Mouse (Mus musculus) limb, embryonic 14.5 days (tissue): Measurements from ENCODE around the gene Nfs1. TPM values are rescaled to one million over a fixed set of nuclear protein-coding genes. Genes with fewer than 3 reads are reported as not detected.
"Not testable (repeated sequence)": the region's sequence is repeated elsewhere in the genome, so short reads cannot be mapped to it uniquely, and the experiment has no call there.

Source experiments
- ATAC-seq: fragments of 200-750 bp; cut with Nextera tagmentation; 2 replicates; pipeline ENCODE4 v1.8.0; 2017; ENCODE audit warnings: low read depth, moderate number of reproducible peaks, moderate TSS enrichment; ENCODE audit not compliant: low FRiP score
- DNase-seq: peaks from one replicate; pipeline ENCODE4 v3.0.0-alpha.2; 2015; ENCODE audit warnings: low spot score
- H3K27ac ChIP-seq: fragments of 300-500 bp; sonication (generic); replicated peaks from 2 replicates; pipeline ENCODE4 v1.5.1; 2014; ENCODE audit warnings: low read depth, mild to moderate bottlenecking, low read length, moderate library complexity, mixed read lengths
- H3K27me3 ChIP-seq: fragments of 300-500 bp; sonication (generic); 2 replicates; pipeline ENCODE4 v1.6.1; 2014; ENCODE audit warnings: low read length, mixed read lengths; ENCODE audit not compliant: control insufficient read depth, insufficient read depth
- H3K36me3 ChIP-seq: fragments of 300-500 bp; sonication (generic); 2 replicates; pipeline ENCODE4 v1.6.1; 2014; ENCODE audit warnings: mild to moderate bottlenecking, low read length, moderate library complexity, mixed read lengths; ENCODE audit not compliant: control insufficient read depth, insufficient read depth
- H3K4me1 ChIP-seq: fragments of 300-500 bp; sonication (generic); 2 replicates; pipeline ENCODE4 v1.6.1; 2014; ENCODE audit warnings: antibody characterized with exemption, low read length, mixed read lengths; ENCODE audit not compliant: control insufficient read depth, insufficient read depth
- H3K4me2 ChIP-seq: fragments of 300-500 bp; sonication (generic); replicated peaks from 2 replicates; pipeline ENCODE4 v1.6.1; 2014; ENCODE audit warnings: low read depth, mild to moderate bottlenecking, low read length, moderate library complexity; ENCODE audit not compliant: severe bottlenecking
- H3K4me3 ChIP-seq: fragments of 300-500 bp; sonication (generic); replicated peaks from 2 replicates; pipeline ENCODE4 v1.5.1; 2014; ENCODE audit warnings: low read length
- H3K9ac ChIP-seq: fragments of 300-500 bp; sonication (generic); 2 replicates; pipeline ENCODE4 v1.6.1; 2014; ENCODE audit warnings: mild to moderate bottlenecking, low read depth, low read length, moderate library complexity; ENCODE audit not compliant: severe bottlenecking
- H3K9me3 ChIP-seq: fragments of 300-500 bp; sonication (generic); 2 replicates; pipeline ENCODE4 v1.6.1; 2016; ENCODE audit warnings: low read length; ENCODE audit not compliant: control insufficient read depth
- POLR2A ChIP-seq: fragments of 200-500 bp; IDR thresholded peaks from 2 replicates; pipeline ENCODE4 v1.8.0; 2012; ENCODE audit warnings: inconsistent platforms, mild to moderate bottlenecking, moderate library complexity, borderline replicate concordance; ENCODE audit not compliant: insufficient read depth, insufficient read length; ENCODE audit errors: extremely low read depth
- WGBS: fragments of 180-500 bp; shearing (Covaris S2); extraction: QIAGEN DNeasy Blood & Tissue Kit; methylation state at CpG from one replicate; pipeline ENCODE4 v1.1.7; 2014; 5-methylcytosine and 5-hydroxymethylcytosine counted together
- polyA plus RNA-seq, 2 experiments: library from polyadenylated mRNA; depleted of rRNA in 1 of 2; stranded (reverse) in 1 of 2; unstranded in 1 of 2; fragments of >200 nt; fragmentation: Nextera tagmentation in 1 of 2; extraction: Ambion mirVana in 1 of 2; gene quantifications; 2 replicates each; pipeline versions ENCODE4 v1.2.1 to v1.2.3; 2012 to 2014

Gene Nfs1
- polyA plus RNA-seq, 2 experiments, result 36.6 to 39.0 TPM

DNA sequence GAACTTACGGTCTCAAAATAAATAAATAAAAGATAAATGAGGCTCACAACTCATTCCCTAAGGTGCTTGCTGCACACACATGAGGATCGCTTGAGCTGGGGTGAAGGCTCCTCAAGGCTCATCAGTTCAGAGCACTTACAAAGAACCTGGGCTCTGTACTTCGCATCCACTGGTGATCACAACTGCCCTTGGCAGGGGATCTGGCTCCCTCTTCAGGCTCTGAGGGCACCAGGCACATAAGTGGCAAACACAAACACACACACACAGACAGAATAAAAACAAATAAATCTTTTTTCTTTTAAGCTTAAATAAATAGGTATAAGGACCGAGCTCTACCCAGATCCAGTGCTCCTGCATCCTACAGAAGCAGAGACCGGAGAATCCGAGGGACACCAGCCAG lies 8.3 kb downstream of the Nfs1 start:
- Histone ChIP-seq H3K27me3 (no peaks in the 10 kb centered on the region), H3K4me1 (no peaks in the 10 kb centered on the region), H3K4me2 (no peak overlapping the region), H3K4me3 (no peak overlapping the region), H3K9me3 (no peaks in the 10 kb centered on the region), H3K36me3 (no peaks in the 10 kb centered on the region), H3K9ac (no peak overlapping the region), H3K27ac (no peak overlapping the region)
- no peak for ATAC-seq
- WGBS, result 91% methylated on average over 6 of the region's 6 CpGs
- TF ChIP-seq POLR2A, result no peak
- DNase-seq, result no peak

DNA sequence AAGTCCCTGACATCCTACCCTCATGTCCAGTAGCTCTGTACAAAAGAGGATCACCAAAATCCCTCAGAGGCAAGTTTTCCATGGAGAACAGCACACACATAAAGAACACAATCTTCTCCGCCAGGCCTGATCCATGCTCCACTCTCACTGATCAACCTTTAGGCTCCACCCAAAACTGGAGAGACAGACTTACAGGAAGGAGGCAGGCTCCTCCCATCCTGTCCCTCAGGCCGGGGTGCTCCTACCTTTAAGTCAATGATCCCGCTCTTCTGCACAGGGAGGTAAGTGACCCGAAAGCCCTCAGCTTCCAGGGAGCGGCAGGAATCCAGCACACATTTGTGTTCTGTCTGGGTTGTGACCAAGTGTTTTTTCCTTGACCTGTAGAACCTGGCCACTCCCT lies 9.8 kb downstream of the Nfs1 start:
- Histone ChIP-seq H3K27ac (no peak overlapping the region), H3K27me3 (no peaks in the 10 kb centered on the region), H3K4me2 (no peak overlapping the region), H3K4me3 (no peak overlapping the region), H3K4me1 (no peaks in the 10 kb centered on the region), H3K36me3 (no peaks in the 10 kb centered on the region), H3K9me3 (no peaks in the 10 kb centered on the region), H3K9ac (no peak overlapping the region)
- WGBS, result 92% methylated on average over 5 of the region's 5 CpGs
- no peak for TF ChIP-seq POLR2A
- no peak for ATAC-seq
- DNase-seq, result no peak

DNA sequence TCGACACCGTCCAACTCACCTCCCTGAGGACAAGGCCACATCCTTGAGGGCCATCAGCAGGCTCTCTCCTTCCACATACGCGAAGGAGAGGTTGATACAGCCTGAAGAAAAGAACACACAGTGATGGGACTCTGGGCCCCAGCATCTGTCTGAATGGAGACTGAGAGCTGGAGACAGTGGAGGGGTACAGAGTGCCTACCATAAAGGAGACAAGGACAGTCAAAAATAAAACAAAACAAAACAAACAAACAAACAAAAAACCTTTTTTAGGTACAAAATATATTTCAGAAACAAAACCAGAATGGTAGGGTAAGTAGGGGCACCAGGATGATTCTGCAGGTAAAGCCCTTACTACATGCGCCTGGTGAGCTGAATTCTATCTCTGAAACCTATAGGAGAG lies 17.0 kb downstream of the Nfs1 start, which contains the start of gene Gm28036:
TSS of gene Gm28036 (minus strand) at position 101 of the 400 bp plus-strand sequence.
- TF ChIP-seq POLR2A, result no peak
- no peak for ATAC-seq
- no peak within 1 kb of the TSS for H3K4me3 ChIP-seq
- no peak within 1 kb of the TSS for H3K4me2 ChIP-seq
- H3K36me3 ChIP-seq, result peaks cover 31% of the 10 kb centered on the region
- H3K27me3 ChIP-seq, result no peaks in the 10 kb centered on the region
- no peak within 1 kb of the TSS for H3K27ac ChIP-seq
- no peaks in the 10 kb centered on the region for H3K9me3 ChIP-seq
- no peak within 1 kb of the TSS for H3K9ac ChIP-seq
- H3K4me1 ChIP-seq, result no peaks in the 10 kb centered on the region
- 96% methylated on average over 5 of the region's 5 CpGs for WGBS
- DNase-seq, result no peak

DNA sequence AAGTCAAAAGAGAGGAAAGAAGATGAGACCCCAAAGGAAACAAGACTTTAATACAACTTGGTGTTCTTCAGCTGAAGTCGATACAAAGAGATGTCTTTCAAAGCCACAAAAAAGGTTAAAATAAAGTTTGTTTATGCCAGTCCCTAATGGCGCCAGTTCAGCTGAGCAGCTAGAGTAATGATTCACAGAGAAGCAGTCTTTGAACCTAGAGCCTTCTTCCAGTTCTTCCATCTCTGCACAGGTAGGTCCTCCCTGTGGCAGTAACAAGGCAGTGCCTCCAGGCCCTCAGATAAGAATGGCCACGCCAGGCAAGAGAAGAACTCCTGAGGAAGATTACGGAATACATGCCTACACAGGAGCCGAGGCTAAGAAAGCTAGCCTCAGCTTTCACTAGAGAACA lies 20.3 kb downstream of the Nfs1 start:
- no peak overlapping the region for H3K27ac ChIP-seq
- TF ChIP-seq POLR2A, result no peak
- WGBS, result 91% methylated on average over 5 of the region's 5 CpGs
- peaks cover 29% of the 10 kb centered on the region for H3K36me3 ChIP-seq
- DNase-seq (no peak), ATAC-seq (no peak)
- H3K4me3 ChIP-seq, result no peak overlapping the region
- H3K4me1 ChIP-seq, result no peaks in the 10 kb centered on the region
- no peak overlapping the region for H3K9ac ChIP-seq
- no peaks in the 10 kb centered on the region for H3K9me3 ChIP-seq
- no peaks in the 10 kb centered on the region for H3K27me3 ChIP-seq
- no peak overlapping the region for H3K4me2 ChIP-seq

DNA sequence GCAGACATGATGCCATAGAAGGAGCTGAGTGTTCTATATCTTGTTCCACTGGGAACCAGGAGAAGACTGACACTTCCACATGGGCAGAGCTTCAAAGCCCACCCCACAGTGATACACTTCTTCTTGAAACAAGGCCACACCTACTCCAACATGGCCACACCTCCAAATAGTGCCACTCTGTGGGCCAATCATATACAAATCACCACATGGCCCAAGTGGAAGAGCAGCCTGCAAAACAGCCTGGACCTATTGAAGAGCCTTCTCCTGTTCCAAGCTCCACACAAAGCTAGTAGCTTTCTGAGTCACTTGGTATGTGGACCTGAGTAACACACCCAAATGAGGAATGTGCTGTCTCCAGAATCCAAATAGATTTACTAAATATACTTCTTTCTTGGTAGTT lies 24.4 kb downstream of the Nfs1 start:
- no peak for TF ChIP-seq POLR2A
- no peak overlapping the region for H3K9ac ChIP-seq

DNA sequence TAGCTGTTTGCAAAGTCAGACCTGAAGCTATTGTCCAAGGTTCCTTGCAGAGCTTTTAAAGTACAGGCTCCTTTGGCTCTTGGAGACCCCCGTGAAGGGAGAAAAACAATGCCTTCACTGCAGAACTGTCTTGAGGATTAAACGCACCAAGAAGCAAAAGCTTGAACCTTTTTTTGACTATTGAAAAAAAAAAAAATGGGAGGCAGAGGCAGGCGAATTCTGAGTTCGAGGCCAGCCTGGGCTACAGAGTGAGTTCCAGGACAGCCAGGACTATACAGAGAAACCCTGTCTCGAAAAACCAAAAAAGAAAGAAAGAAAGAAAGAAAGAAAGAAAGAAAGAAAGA lies 31.9 kb downstream of the Nfs1 start:
- not testable (repeated sequence) for DNase-seq, H3K4me1 ChIP-seq, H3K36me3 ChIP-seq, H3K27me3 ChIP-seq, H3K9me3 ChIP-seq, ATAC-seq
- peak overlapping the region; percentile 91 for H3K4me3 ChIP-seq
- 31% methylated on average over 5 of the region's 5 CpGs for WGBS
- peak overlapping the region; percentile 68 for H3K4me2 ChIP-seq
- H3K9ac ChIP-seq, result peak overlapping the region; percentile 98; the same call in 1 of the 2 replicates
- H3K27ac ChIP-seq, result peak overlapping the region; percentile 92

More for the DNA sequence above, 24.4 kb downstream of the Nfs1 start:
- no peak overlapping the region for H3K27ac ChIP-seq
- H3K4me3 ChIP-seq, result no peak overlapping the region
- DNase-seq, result no peak
- H3K4me2 ChIP-seq, result no peak overlapping the region
- no peaks in the 10 kb centered on the region for H3K4me1 ChIP-seq
- H3K36me3 ChIP-seq, result peaks cover 8% of the 10 kb centered on the region; the same call in 1 of the 2 replicates
- no peak for ATAC-seq
- no peaks in the 10 kb centered on the region for H3K27me3 ChIP-seq
- H3K9me3 ChIP-seq, result no peaks in the 10 kb centered on the region
